Mouse (Mus musculus) kidney, postnatal 0 days (tissue): ENCODE measurements at regions not wholly inside any gene's neighbourhood (a gene's known extent, or its start where the extent isn't known, plus 50 kb on each side); places are given as distances from the start of the nearest gene placed in this dataset.
"Not testable (repeated sequence)": the region's sequence is repeated elsewhere in the genome, so short reads cannot be mapped to it uniquely, and the experiment has no call there.

ENCODE experiments used
- ATAC-seq: fragments of 200-750 bp; cut with Nextera tagmentation; replicated peaks from 2 replicates; pipeline ENCODE4 v1.8.0; 2017; ENCODE audit warnings: low read depth, moderate number of reproducible peaks, moderate TSS enrichment, moderate library complexity; ENCODE audit not compliant: low FRiP score
- DNase-seq: peaks from one replicate; pipeline ENCODE4 v3.0.0-alpha.2; 2016; ENCODE audit warnings: low spot score
- H3K27ac ChIP-seq: fragments of 300-500 bp; sonication (generic); 2 replicates; pipeline ENCODE4 v1.5.1; 2014; ENCODE audit warnings: mild to moderate bottlenecking
- H3K27me3 ChIP-seq: fragments of 300-500 bp; sonication (generic); 2 replicates; pipeline ENCODE4 v1.6.1; 2014; ENCODE audit warnings: low read length, mixed read lengths; ENCODE audit not compliant: insufficient read depth
- H3K36me3 ChIP-seq: fragments of 300-500 bp; sonication (generic); 2 replicates; pipeline ENCODE4 v1.6.1; 2014; ENCODE audit warnings: low read length, mixed read lengths; ENCODE audit not compliant: insufficient read depth
- H3K4me1 ChIP-seq: fragments of 300-500 bp; sonication (generic); replicated peaks from 2 replicates; pipeline ENCODE4 v1.6.1; 2014; ENCODE audit warnings: antibody characterized with exemption, low read length, mixed read lengths; ENCODE audit not compliant: insufficient read depth
- H3K4me2 ChIP-seq: fragments of 300-500 bp; sonication (generic); 2 replicates; pipeline ENCODE4 v1.6.1; 2014; ENCODE audit warnings: mild to moderate bottlenecking, low read length, moderate library complexity, mixed read lengths
- H3K4me3 ChIP-seq: fragments of 300-500 bp; sonication (generic); replicated peaks from 2 replicates; pipeline ENCODE4 v1.5.1; 2014; ENCODE audit warnings: low read depth, low read length
- H3K9ac ChIP-seq: fragments of 300-500 bp; sonication (generic); 2 replicates; pipeline ENCODE4 v1.6.1; 2014; ENCODE audit warnings: low read depth, low read length
- H3K9me3 ChIP-seq: fragments of 300-500 bp; sonication (generic); replicated peaks from 2 replicates; pipeline ENCODE4 v1.6.1; 2016; ENCODE audit warnings: low read length, inconsistent platforms, mixed read lengths
- CTCF ChIP-seq: IDR thresholded peaks from 2 replicates; pipeline ENCODE4 v1.5.1; 2016; ENCODE audit warnings: antibody characterized with exemption, low read depth, mild to moderate bottlenecking, moderate library complexity
- WGBS: fragments of 180-500 bp; shearing (Covaris S2); extraction: QIAGEN DNeasy Blood & Tissue Kit; methylation state at CpG from one replicate; pipeline ENCODE4 v1.1.7; 2014; 5-methylcytosine and 5-hydroxymethylcytosine counted together

DNA sequence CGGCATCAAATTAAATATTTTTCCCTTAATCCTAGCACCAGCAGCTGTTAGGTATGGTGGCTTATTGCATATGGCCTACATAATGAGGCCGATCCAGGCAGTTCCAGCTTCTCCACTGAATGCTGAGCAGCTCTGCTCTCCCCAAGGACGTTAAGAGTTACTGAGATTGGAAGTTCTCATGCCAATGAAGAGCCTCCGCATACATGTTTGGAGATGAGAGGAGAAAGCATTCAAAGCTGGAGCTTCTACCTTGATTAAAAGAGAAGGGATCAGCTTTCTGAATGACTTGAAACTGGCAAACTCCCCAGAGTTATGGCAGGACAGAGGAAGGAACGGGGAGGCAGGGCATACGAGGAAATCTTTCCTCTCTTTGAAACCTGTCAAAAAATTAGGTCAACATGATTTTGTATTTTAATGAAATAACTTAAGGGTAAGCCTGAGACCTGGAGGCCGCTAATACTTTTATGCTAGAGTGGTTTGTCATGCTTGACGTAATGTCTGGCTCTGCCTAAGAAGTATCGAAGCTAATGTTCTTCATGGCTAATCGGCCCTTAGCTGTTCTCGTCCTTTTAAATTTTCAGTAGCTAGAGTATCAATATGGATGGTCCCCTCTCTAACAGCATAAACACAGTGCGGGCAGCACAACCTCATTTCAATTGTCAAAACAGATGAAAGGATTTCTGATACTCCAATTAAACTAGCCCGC lies 489.0 kb upstream of the Stxbp6 start:
- Histone ChIP-seq H3K27me3 (no peaks in the 10 kb centered on the region), H3K9ac (no peak overlapping the region), H3K27ac (no peak overlapping the region), H3K4me1 (no peaks in the 10 kb centered on the region; the same call in 1 of the 2 replicates), H3K4me3 (no peak overlapping the region), H3K9me3 (no peaks in the 10 kb centered on the region), H3K36me3 (no peaks in the 10 kb centered on the region), H3K4me2 (no peak overlapping the region)
- no peak for TF ChIP-seq CTCF
- ATAC-seq (no peak), DNase-seq (no peak)
- 49% methylated on average over 13 of the region's 13 CpGs for WGBS

DNA sequence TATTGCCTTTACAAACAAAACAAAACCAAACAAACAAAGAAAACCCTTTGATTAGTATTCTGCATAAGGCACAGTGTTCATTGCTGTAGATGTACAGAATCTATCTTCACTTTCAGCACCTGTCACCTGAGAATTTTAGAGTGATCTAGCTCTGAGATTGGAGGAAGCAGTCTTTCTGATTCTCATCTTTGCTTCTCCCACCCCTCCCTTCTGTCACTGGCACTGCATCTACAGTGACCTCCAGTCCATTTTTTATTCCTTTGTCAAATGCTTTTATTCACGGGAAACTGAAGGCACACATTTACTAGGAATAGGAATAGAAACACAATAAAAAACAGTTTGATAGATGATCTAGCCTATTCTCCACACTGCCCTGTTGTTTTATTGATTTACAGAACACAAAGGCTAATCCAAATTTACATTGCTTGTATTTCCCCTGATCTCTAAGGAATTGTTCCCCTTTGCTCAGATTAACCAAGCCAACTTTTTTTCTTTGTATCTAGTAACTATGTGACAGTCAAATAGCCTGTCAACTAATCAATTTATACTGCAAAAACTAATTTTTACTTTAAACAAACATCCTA lies 488.2 kb upstream of the Stxbp6 start:
- ATAC-seq, result no peak
- WGBS, result 53% methylated on average over 1 of the region's 1 CpGs
- no peak for DNase-seq
- no peak overlapping the region for H3K27ac ChIP-seq
- no peak overlapping the region for H3K4me3 ChIP-seq
- H3K36me3 ChIP-seq, result no peaks in the 10 kb centered on the region
- no peaks in the 10 kb centered on the region for H3K9me3 ChIP-seq
- H3K9ac ChIP-seq, result no peak overlapping the region
- no peak overlapping the region for H3K4me2 ChIP-seq
- H3K27me3 ChIP-seq, result no peaks in the 10 kb centered on the region
- no peak for TF ChIP-seq CTCF
- no peaks in the 10 kb centered on the region; the same call in 1 of the 2 replicates for H3K4me1 ChIP-seq

DNA sequence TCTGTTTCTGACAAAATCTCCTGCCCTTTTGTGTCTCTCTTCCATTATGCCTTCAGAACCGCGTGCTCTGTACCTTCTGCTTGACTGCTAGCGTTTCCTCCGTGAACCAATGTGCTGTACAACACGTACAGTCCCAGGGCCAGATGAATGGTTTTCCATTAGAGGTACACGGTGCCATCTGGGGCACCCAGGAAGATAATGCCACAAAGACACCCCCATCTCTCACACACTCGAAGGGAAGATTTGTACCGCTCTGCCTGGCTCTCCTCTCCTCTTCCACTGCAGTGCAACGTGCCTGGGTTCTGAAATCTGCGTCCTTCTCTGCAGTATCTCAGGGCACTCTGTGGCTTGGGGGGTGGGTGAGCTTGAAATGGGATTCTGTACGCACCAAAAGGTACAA lies 487.4 kb upstream of the Stxbp6 start:
- no peaks in the 10 kb centered on the region for H3K36me3 ChIP-seq
- no peaks in the 10 kb centered on the region for H3K27me3 ChIP-seq
- H3K4me1 ChIP-seq, result no peaks in the 10 kb centered on the region; the same call in 1 of the 2 replicates
- no peaks in the 10 kb centered on the region for H3K9me3 ChIP-seq
- H3K9ac ChIP-seq, result no peak overlapping the region
- WGBS, result 66% methylated on average over 11 of the region's 11 CpGs
- H3K27ac ChIP-seq, result no peak overlapping the region
- no peak for TF ChIP-seq CTCF
- ATAC-seq (no peak), DNase-seq (no peak)
- H3K4me2 ChIP-seq, result no peak overlapping the region
- no peak overlapping the region for H3K4me3 ChIP-seq

DNA sequence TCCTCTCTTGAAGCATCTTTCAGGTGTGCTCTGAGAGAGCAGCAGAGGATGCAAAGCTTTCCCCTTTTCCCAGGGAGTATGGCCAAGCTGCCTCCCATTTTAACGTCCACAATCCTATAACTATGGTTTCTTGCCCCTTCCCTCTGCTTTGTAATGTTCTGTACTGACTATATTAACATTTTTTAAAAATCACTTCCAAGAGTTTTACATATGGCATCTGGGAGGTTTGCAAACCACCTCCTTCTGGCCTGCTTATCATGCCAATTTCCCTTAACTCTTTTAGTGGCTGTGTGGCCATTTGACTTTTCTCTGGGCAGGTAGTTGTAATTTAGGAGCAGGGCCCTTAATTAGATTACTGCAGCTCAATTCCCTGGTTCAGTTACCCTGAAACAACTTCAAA lies 486.9 kb upstream of the Stxbp6 start:
- no peak for ATAC-seq
- no peaks in the 10 kb centered on the region for H3K9me3 ChIP-seq

DNA sequence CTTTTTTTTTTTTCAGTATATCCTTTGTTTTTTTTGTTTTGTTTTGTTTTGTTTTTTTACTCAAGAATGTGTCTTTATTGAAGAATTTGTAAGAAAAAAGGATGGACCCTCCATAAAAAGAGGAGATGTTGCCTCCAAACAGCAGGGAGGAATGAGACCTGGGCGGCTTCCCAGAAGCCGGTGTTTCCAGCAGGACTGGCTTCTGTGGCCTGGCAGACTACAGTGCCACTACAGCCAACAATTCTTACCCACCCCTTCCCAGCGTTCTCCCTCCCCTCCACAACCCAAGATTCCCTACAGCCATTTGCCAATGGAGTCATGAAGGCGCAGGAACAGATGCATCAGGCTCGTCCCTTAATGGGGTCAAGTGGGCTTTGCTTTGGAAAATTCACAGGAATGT lies 475.4 kb upstream of the Stxbp6 start:
- not testable (repeated sequence) for DNase-seq, H3K4me3 ChIP-seq, H3K36me3 ChIP-seq, H3K4me2 ChIP-seq, H3K4me1 ChIP-seq, H3K9ac ChIP-seq, ATAC-seq, H3K27me3 ChIP-seq, H3K9me3 ChIP-seq, H3K27ac ChIP-seq
- WGBS, result 89% methylated on average over 5 of the region's 5 CpGs

More for the DNA sequence above, 486.9 kb upstream of the Stxbp6 start:
- H3K4me1 ChIP-seq, result no peaks in the 10 kb centered on the region; the same call in 1 of the 2 replicates
- H3K36me3 ChIP-seq, result no peaks in the 10 kb centered on the region
- 45% methylated on average over 1 of the region's 1 CpGs for WGBS
- H3K4me3 ChIP-seq, result no peak overlapping the region
- no peak overlapping the region for H3K9ac ChIP-seq
- DNase-seq, result no peak
- no peak overlapping the region for H3K27ac ChIP-seq
- no peak overlapping the region for H3K4me2 ChIP-seq
- no peaks in the 10 kb centered on the region for H3K27me3 ChIP-seq
- no peak for TF ChIP-seq CTCF

DNA sequence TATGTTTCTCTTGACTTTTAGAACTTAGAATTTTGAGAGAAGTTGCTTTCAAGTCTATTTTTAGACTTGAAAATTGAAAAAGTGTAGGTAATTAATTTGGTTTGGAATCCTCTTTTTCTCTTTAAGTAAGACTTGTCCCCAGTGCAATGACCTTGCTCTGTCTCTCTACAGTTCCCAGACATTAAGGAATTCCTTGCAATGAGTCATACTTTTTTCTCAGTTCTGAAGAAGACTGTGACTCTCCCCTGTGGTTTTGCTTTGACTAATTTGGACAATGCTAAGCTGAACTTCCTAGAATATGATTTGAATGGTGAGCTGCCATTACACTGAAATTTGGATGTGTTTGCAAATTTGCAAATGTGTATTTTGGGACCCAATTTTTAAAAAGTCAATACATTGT lies 445.0 kb upstream of the Stxbp6 start:
- H3K4me2 ChIP-seq, result no peak overlapping the region
- no peak for DNase-seq
- H3K27me3 ChIP-seq, result no peaks in the 10 kb centered on the region

More for the DNA sequence above, 445.0 kb upstream of the Stxbp6 start:
- ATAC-seq, result no peak
- TF ChIP-seq CTCF, result no peak
- no peaks in the 10 kb centered on the region for H3K9me3 ChIP-seq
- H3K4me1 ChIP-seq, result no peaks in the 10 kb centered on the region
- no peak overlapping the region for H3K27ac ChIP-seq
- no peaks in the 10 kb centered on the region for H3K36me3 ChIP-seq
- H3K9ac ChIP-seq, result no peak overlapping the region
- H3K4me3 ChIP-seq, result no peak overlapping the region
